Mouse (Mus musculus) hindbrain, embryonic 11.5 days (tissue): Measurements from ENCODE around the gene Rab3gap2. TPM values are rescaled to one million over a fixed set of nuclear protein-coding genes. Genes with fewer than 3 reads are reported as not detected.
"Not testable (repeated sequence)": the region's sequence is repeated elsewhere in the genome, so short reads cannot be mapped to it uniquely, and the experiment has no call there.

Experiments
- ATAC-seq: fragments of 200-750 bp; cut with Nextera tagmentation; 2 replicates; pipeline ENCODE4 v1.8.0; 2017; ENCODE audit warnings: mild to moderate bottlenecking, moderate TSS enrichment, moderate library complexity; ENCODE audit not compliant: low FRiP score
- DNase-seq: peaks from one replicate; pipeline ENCODE4 v3.0.0-alpha.2; 2015; ENCODE audit warnings: low spot score
- H3K27ac ChIP-seq: fragments of 300-500 bp; sonication (generic); 2 replicates; pipeline ENCODE4 v1.5.1; 2014; ENCODE audit warnings: mild to moderate bottlenecking, low read depth, low read length
- H3K27me3 ChIP-seq: fragments of 300-500 bp; sonication (generic); 2 replicates; pipeline ENCODE4 v1.6.1; 2014; ENCODE audit warnings: mild to moderate bottlenecking, low read length, moderate library complexity, mixed read lengths; ENCODE audit not compliant: control insufficient read depth, insufficient read depth
- H3K36me3 ChIP-seq: fragments of 300-500 bp; sonication (generic); 2 replicates; pipeline ENCODE4 v1.6.1; 2014; ENCODE audit warnings: mild to moderate bottlenecking, low read length, moderate library complexity, mixed read lengths; ENCODE audit not compliant: control insufficient read depth, insufficient read depth
- H3K4me1 ChIP-seq: fragments of 300-500 bp; sonication (generic); replicated peaks from 2 replicates; pipeline ENCODE4 v1.6.1; 2014; ENCODE audit warnings: low read length, mixed read lengths; ENCODE audit not compliant: control insufficient read depth, insufficient read depth
- H3K4me2 ChIP-seq: fragments of 300-500 bp; sonication (generic); replicated peaks from 2 replicates; pipeline ENCODE4 v1.6.1; 2014; ENCODE audit warnings: mild to moderate bottlenecking, low read depth, low read length
- H3K4me3 ChIP-seq: fragments of 300-500 bp; sonication (generic); 2 replicates; pipeline ENCODE4 v1.5.1; 2014; ENCODE audit warnings: low read depth, low read length
- H3K9ac ChIP-seq: fragments of 300-500 bp; sonication (generic); 2 replicates; pipeline ENCODE4 v1.6.1; 2014; ENCODE audit warnings: low read depth, low read length
- H3K9me3 ChIP-seq: fragments of 300-500 bp; sonication (generic); 2 replicates; pipeline ENCODE4 v1.6.1; 2016; ENCODE audit warnings: low read length; ENCODE audit not compliant: control insufficient read depth
- WGBS: fragments of 180-500 bp; shearing (Covaris S2); extraction: QIAGEN DNeasy Blood & Tissue Kit; methylation state at CpG from one replicate; pipeline ENCODE4 v1.1.7; 2014; 5-methylcytosine and 5-hydroxymethylcytosine counted together
- polyA plus RNA-seq: library from polyadenylated mRNA; unstranded; fragments of >200 nt; fragmentation: Nextera tagmentation; extraction: Ambion mirVana; gene quantifications from 2 replicates; pipeline ENCODE4 v1.2.1, GENCODE M21; 2014

The Rab3gap2 gene
- polyA plus RNA-seq, 1 experiment from 2014 or later, result 23.6 TPM

DNA sequence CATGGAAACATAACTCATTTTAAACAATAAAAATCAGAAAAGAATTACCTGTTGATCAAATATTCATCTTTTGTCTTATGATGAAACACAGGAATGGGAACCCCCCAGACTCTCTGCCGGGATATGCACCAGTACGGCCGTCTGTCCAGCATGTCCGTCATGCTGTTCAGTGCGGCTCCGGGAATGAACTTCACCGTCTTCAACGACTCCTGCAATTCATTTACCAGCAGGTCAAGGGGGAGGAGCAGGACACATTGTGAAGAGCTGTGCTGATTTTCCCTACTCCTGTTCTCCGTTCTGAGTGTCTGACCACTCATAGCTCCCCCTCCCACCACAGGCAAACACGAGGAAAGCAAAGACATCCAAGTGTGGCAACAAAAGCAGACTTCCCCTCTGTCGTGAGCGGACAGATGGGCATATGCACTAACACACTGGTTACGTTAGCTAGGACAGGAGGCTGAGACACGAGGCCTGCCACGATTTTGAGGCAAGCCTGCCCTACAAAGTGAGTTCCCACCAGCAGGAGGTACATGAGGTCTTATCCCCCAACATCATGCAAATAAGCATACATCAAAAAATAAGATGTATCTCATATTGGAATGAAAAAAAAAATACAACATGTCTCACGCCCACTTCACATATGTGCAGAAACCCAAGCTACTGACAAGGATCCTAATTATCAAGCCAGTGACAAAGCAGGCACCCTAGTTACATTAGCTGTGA lies 112.1 kb downstream of the Rab3gap2 start:
- H3K9ac ChIP-seq, result no peak overlapping the region
- no peaks in the 10 kb centered on the region for H3K27me3 ChIP-seq
- no peak overlapping the region for H3K27ac ChIP-seq
- no peak overlapping the region for H3K4me3 ChIP-seq
- H3K4me1 ChIP-seq, result no peaks in the 10 kb centered on the region
- DNase-seq, result no peak
- peaks cover 7% of the 10 kb centered on the region; the same call in 1 of the 2 replicates for H3K36me3 ChIP-seq
- ATAC-seq, result no peak
- H3K4me2 ChIP-seq, result no peak overlapping the region
- WGBS, result 89% methylated on average over 16 of the region's 16 CpGs
- H3K9me3 ChIP-seq, result no peaks in the 10 kb centered on the region

DNA sequence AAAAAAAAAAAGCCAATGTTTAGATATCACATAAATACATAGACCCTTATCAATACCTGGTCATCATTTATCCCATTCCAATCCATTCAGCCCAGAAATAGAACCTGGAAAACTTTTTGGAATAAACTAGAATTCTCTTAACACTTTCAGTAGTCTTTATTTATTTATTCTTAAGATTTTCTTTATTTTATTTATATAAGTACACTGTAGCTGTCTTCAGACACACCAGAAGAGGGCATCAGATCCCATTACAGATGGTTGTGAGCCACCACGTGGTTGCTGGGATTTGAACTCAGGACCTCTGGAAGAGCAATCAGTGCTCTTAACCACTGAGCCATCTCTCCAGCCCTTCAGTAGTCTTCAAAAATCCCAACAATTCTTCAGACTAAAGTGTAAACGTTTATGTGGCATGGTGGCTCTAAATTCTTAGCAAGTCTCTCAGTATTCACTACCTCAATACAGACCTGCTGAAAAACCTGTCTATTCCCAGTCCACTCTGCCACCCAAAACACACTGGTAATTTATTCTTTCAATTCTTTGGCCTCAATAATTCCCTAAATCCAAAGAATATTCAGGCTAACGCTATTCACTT lies 123.9 kb downstream of the Rab3gap2 start:
- peak overlapping the region; percentile 92 for H3K4me3 ChIP-seq
- not testable (repeated sequence) for H3K4me2 ChIP-seq, H3K27me3 ChIP-seq, H3K27ac ChIP-seq, H3K9ac ChIP-seq, DNase-seq, H3K4me1 ChIP-seq, H3K36me3 ChIP-seq, ATAC-seq, H3K9me3 ChIP-seq
- 71% methylated on average over 3 of the region's 3 CpGs for WGBS

DNA sequence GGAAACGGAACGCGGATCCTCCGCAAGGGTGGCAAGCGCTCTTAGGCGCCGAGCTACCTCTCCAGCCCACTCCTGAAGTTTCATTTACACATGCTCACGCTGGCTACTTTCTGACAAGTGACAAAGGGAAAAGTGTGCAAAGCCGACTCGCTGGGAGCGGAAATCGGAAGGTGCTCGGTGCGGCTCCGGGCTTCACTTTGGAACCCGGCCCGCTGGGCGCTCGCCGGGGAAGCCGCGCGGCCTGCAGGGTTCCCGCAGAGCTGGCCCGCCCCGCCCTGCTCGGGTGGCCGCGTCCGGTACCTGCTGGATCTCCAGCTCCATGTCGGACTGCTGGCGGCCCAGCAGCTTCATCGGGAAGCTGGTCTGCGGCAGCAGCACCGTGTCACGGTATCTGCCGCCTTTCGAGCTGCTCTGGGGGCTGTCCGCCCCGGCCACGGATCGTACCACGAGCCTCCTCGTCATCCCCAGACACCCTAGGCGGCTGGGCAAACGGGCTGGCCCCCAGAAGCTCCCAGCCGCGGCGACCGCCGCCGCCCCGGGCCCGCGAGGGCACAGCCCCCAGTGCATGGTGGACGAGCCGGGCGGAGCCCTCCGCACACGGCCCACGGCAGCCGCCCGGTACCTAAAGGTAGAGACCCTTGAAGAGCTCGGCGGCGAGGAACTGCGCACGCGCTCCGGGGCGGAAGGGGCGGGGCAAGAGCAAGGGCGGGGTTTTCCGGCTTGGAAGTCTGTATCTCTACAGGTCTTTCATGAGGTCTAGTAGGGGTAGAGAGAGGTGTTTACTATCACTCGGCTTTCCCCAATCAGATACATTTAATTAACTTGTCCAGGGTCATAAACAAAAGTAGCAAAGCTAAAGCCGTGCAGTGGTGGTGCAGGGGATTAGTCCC lies 125.0 kb downstream of the Rab3gap2 start, which contains the start of gene Iars2:
Iars2 (minus strand) TSS at position 676 of the 890 bp plus-strand sequence.
- H3K27me3 ChIP-seq, result no peaks in the 10 kb centered on the region
- ATAC-seq, result peak; percentile 87
- peak within 1 kb of the TSS; percentile 86 for H3K27ac ChIP-seq
- 0 out of 2 replicates have a peak, but pooled peaks cover 3% of the 10 kb centered on the region for H3K4me1 ChIP-seq
- no peaks in the 10 kb centered on the region for H3K9me3 ChIP-seq
- peak within 1 kb of the TSS; percentile 74 for H3K4me2 ChIP-seq
- no peaks in the 10 kb centered on the region for H3K36me3 ChIP-seq
- WGBS, result under 1% methylated on average over 62 of the region's 76 CpGs
- H3K4me3 ChIP-seq, result peak within 1 kb of the TSS; percentile 92
- peak; percentile 94 for DNase-seq
- H3K9ac ChIP-seq, result peak within 1 kb of the TSS; percentile 95

DNA sequence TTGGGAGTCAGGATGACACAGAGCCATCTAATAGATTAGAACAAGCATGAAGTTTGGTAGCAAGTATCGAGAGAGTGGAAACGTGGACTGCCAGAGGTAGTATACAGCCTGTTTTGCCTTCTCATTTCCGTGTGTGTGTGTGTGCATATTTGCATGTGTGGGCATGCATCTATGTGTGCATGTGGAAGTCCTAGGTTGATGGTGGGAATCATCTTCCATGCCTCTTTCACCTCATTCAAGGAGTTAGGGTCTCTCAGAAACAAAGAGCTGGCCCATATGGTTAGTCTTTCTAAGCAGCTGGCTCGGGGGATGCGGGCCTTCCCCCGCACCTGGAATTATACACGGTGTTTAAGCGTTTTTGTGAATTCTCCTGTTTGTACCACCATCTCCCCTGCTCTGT lies 125.9 kb downstream of the Rab3gap2 start:
- H3K4me2 ChIP-seq, result no peak overlapping the region

DNA sequence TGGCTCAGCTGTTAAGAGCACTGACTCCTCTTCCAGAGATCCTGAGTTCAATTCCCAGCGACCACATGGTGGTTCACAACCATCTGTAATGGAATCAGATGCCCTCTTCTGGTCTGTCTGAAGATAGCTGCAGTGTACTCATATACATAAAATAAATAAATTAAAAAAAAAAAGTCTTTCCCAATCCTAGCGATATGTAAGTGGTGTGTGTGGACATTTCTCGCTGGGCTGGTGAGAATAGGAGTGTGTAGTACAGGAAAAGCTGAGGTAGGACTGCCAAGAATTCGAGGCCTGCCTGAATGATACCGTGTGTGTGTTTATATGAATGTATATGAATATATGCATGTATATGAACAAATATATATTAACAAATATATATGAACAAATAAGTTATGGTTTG lies 127.4 kb downstream of the Rab3gap2 start:
- no peaks in the 10 kb centered on the region for H3K27me3 ChIP-seq
- ATAC-seq (no peak), DNase-seq (peak; percentile 7)
- H3K4me3 ChIP-seq, result no peak overlapping the region
- no peaks in the 10 kb centered on the region for H3K36me3 ChIP-seq
- no peak overlapping the region; the same call in 1 of the 2 replicates for H3K4me2 ChIP-seq
- H3K27ac ChIP-seq, result no peak overlapping the region
- no peak overlapping the region for H3K9ac ChIP-seq
- H3K9me3 ChIP-seq, result no peaks in the 10 kb centered on the region
- 57% methylated on average over 5 of the region's 5 CpGs for WGBS
- H3K4me1 ChIP-seq, result 0 out of 2 replicates have a peak, but pooled peaks cover 3% of the 10 kb centered on the region

More for the DNA sequence above, 125.9 kb downstream of the Rab3gap2 start:
- no peak overlapping the region for H3K4me3 ChIP-seq
- ATAC-seq, result no peak
- no peak overlapping the region for H3K27ac ChIP-seq
- no peaks in the 10 kb centered on the region for H3K27me3 ChIP-seq
- no peaks in the 10 kb centered on the region for H3K9me3 ChIP-seq
- WGBS, result 89% methylated on average over 8 of the region's 8 CpGs
- H3K4me1 ChIP-seq, result 0 out of 2 replicates have a peak, but pooled peaks cover 3% of the 10 kb centered on the region
- DNase-seq, result no peak
- no peak overlapping the region for H3K9ac ChIP-seq
- H3K36me3 ChIP-seq, result no peaks in the 10 kb centered on the region

- WGBS, result 1% methylated on average over 32 of the region's 32 CpGs
- H3K36me3 ChIP-seq, result no peaks in the 10 kb centered on the region
- peak within 1 kb of the TSS; percentile 71 for H3K9ac ChIP-seq
- no peaks in the 10 kb centered on the region for H3K9me3 ChIP-seq
- H3K27me3 ChIP-seq, result no peaks in the 10 kb centered on the region
- peak within 1 kb of the TSS; percentile 37; the same call in 1 of the 2 replicates for H3K27ac ChIP-seq
- 0 out of 2 replicates have a peak, but pooled peaks cover 3% of the 10 kb centered on the region for H3K4me1 ChIP-seq
- H3K4me3 ChIP-seq, result peak within 1 kb of the TSS; percentile 55
- DNase-seq (peak; percentile 94), ATAC-seq (peak; percentile 85)
- H3K4me2 ChIP-seq, result peak within 1 kb of the TSS; percentile 60
These were observed 128.1 kb downstream of the Rab3gap2 start, which contains the start of gene Bpnt1 for GRCm38 (mm10) chr1:185331983-185332430. Gene Bpnt1, plus strand, starts transcription at chr1:185332149.

GRCm38 (mm10) chr1:185333651-185334050 lies 129.7 kb downstream of the Rab3gap2 start:
- Histone ChIP-seq H3K36me3 (no peaks in the 10 kb centered on the region), H3K4me3 (no peak overlapping the region), H3K4me2 (no peak overlapping the region), H3K9me3 (no peaks in the 10 kb centered on the region), H3K27me3 (no peaks in the 10 kb centered on the region), H3K4me1 (0 out of 2 replicates have a peak, but pooled peaks cover 3% of the 10 kb centered on the region), H3K27ac (no peak overlapping the region), H3K9ac (no peak overlapping the region)
- WGBS, result 90% methylated on average over 5 of the region's 5 CpGs
- ATAC-seq (no peak), DNase-seq (no peak)

DNA sequence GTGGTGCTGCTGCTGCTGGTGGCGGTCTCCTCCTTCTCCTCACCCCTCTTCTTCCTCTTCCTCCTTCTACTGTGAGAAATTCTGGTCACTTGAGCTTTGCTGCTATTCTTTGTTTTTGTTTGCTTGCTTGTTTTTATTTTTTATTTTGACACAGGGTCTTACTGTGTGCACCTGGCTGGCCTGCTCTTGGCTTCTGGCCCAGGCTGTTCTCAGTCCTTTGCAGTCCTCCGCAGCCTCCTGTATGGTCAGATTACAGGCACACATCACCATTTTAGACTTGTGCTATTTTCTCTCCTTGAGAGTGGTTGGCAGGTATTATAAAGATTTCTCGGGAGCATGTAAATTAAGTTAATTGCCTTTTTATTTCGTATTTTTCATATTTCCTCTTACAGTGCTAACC lies 130.2 kb downstream of the Rab3gap2 start:
- no peaks in the 10 kb centered on the region for H3K36me3 ChIP-seq
- no peak overlapping the region for H3K27ac ChIP-seq
- 93% methylated on average over 4 of the region's 4 CpGs for WGBS
- H3K4me3 ChIP-seq, result no peak overlapping the region
- ATAC-seq (no peak), DNase-seq (no peak)
- H3K4me2 ChIP-seq, result no peak overlapping the region
- H3K9me3 ChIP-seq, result no peaks in the 10 kb centered on the region
- H3K27me3 ChIP-seq, result no peaks in the 10 kb centered on the region
- H3K4me1 ChIP-seq, result 0 out of 2 replicates have a peak, but pooled peaks cover 3% of the 10 kb centered on the region
- H3K9ac ChIP-seq, result no peak overlapping the region
